Mouse (Mus musculus): ENCODE data around the gene Lrrc71. TPM values are rescaled to one million over a fixed set of nuclear protein-coding genes. Genes with fewer than 3 reads are reported as not detected.

The Lrrc71 gene
- polyA plus RNA-seq, 1 experiment from 2014 or later: 1.5 TPM

GRCm38 (mm10) chr3:87766284-87766667, 17.9 kb upstream of the Lrrc71 start:
- H3K9me3 ChIP-seq (ENCODE audit: control insufficient read depth, low read length): no peaks in the 10 kb centered on the region
- H3K9ac ChIP-seq (ENCODE audit: low read depth, low read length): no peak overlapping the region
- H3K36me3 ChIP-seq (ENCODE audit: control insufficient read depth, insufficient read depth, low read length): no peaks in the 10 kb centered on the region
- ATAC-seq (ENCODE audit: low read depth) (no peak), DNase-seq (ENCODE audit: low spot score) (no peak)
- H3K27me3 ChIP-seq (replicated peaks; ENCODE audit: control insufficient read depth, insufficient read depth, low read length): no peaks in the 10 kb centered on the region
- H3K4me3 ChIP-seq (ENCODE audit: low read depth, low read length): no peak overlapping the region
- no peak overlapping the region for H3K27ac ChIP-seq (replicated peaks; ENCODE audit: low read depth, low read length)
- WGBS: 81% methylated on average over 3 of the region's 3 CpGs
- 0 out of 2 replicates have a peak overlapping the region, but pooled peaks have one; percentile 2 for H3K4me2 ChIP-seq (ENCODE audit: low read depth, low read length)
- H3K4me1 ChIP-seq (ENCODE audit: control insufficient read depth, insufficient read depth, low read length): peaks cover 53% of the 10 kb centered on the region

DNA sequence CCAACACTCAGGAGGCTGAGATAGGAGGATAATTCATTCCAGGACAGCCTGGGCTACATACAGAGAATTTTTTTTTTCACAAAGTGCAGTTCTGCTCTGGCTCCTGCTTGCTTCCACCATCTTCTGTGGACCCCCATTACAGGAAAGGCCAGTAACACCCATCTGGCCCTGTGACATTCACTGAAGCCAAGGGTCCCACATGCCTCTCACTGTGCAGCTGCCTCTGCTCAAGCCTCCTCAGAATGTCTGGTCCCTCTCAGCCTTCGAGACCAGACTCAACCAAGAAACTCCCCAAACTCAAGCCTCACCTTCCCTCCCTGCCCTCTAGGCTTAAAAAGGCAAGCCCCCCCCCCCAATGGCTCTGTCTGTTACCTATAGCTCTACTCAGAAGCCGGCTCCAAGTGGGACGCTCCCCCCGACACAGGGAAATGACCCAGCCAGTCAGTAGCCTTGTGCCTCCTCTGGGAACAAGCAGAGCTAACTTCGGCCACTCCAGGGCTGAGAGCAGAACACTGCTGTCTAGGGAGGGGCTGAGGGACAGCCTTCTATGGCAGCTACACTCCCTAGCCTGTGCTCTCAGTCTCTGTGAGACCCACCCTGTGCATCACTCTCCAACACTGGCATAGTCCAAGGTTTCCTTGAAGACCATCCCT, 17.3 kb upstream of the Lrrc71 start:
- no peak overlapping the region for H3K4me3 ChIP-seq (ENCODE audit: low read depth, low read length)
- H3K27ac ChIP-seq (replicated peaks; ENCODE audit: low read depth, low read length): peak overlapping the region; percentile 87
- no peaks in the 10 kb centered on the region for H3K27me3 ChIP-seq (replicated peaks; ENCODE audit: control insufficient read depth, insufficient read depth, low read length)
- 0 out of 2 replicates have a peak overlapping the region, but pooled peaks have one; percentile 2 for H3K4me2 ChIP-seq (ENCODE audit: low read depth, low read length)
- ATAC-seq (ENCODE audit: low read depth) (no peak), DNase-seq (ENCODE audit: low spot score) (no peak)
- WGBS: 72% methylated on average over 5 of the region's 5 CpGs
- no peaks in the 10 kb centered on the region for H3K9me3 ChIP-seq (ENCODE audit: control insufficient read depth, low read length)
- no peaks in the 10 kb centered on the region for H3K36me3 ChIP-seq (ENCODE audit: control insufficient read depth, insufficient read depth, low read length)
- peaks cover 55% of the 10 kb centered on the region for H3K4me1 ChIP-seq (ENCODE audit: control insufficient read depth, insufficient read depth, low read length)
- H3K9ac ChIP-seq (ENCODE audit: low read depth, low read length): no peak overlapping the region

DNA sequence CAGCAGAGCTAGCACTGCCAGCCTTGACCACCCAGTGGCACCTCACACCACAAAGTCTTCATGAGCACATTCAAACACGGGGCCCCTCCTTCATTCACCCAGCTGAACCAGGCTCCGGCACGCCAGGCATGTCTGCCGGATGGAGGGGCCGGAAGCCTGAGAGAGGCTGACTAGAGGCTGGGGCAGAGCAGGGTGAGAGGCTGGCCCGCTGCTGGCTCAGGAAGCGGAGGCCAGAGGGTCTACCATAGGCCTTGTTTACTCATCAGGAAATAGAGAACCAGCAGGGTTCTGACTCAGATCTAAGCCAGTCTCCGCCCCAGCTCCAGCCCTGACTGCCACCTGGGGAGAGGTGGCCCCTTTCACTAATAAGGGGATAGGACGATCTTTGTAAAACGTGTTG, 16.7 kb upstream of the Lrrc71 start:
- Histone ChIP-seq H3K9me3 (ENCODE audit: control insufficient read depth, low read length) (no peaks in the 10 kb centered on the region), H3K4me2 (ENCODE audit: low read depth, low read length) (peak overlapping the region; percentile 41), H3K27me3 (replicated peaks; ENCODE audit: control insufficient read depth, insufficient read depth, low read length) (no peaks in the 10 kb centered on the region), H3K4me1 (ENCODE audit: control insufficient read depth, insufficient read depth, low read length) (peaks cover 55% of the 10 kb centered on the region), H3K36me3 (ENCODE audit: control insufficient read depth, insufficient read depth, low read length) (no peaks in the 10 kb centered on the region), H3K4me3 (ENCODE audit: low read depth, low read length) (no peak overlapping the region), H3K27ac (replicated peaks; ENCODE audit: low read depth, low read length) (peak overlapping the region; percentile 87), H3K9ac (ENCODE audit: low read depth, low read length) (no peak overlapping the region)
- WGBS: 18% methylated on average over 10 of the region's 10 CpGs
- no peak for DNase-seq (ENCODE audit: low spot score)
- ATAC-seq (ENCODE audit: low read depth): peak; percentile 3; the same call in 1 of the 2 replicates

DNA sequence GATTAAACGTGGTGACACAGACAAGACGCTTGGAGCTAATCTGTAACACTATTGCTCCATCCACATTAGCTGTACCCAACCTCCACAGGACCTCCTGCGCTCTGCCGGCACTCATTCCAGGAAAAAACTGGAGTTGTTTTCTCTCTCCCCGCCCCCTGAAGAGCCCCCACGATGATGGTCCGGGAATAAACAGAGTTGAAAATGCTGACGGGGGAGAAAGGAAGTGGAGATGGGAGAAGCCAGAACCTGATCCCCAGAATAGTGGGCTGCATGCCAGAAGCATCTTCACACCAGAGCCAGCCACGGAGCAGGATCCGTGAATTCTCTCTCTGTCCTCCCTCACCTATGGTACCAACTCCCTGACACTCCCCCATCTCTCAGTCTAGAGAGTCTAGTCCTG, 16.1 kb upstream of the Lrrc71 start:
- Histone ChIP-seq H3K4me3 (ENCODE audit: low read depth, low read length) (no peak overlapping the region), H3K27ac (replicated peaks; ENCODE audit: low read depth, low read length) (peak overlapping the region; percentile 87), H3K9me3 (ENCODE audit: control insufficient read depth, low read length) (no peaks in the 10 kb centered on the region), H3K36me3 (ENCODE audit: control insufficient read depth, insufficient read depth, low read length) (no peaks in the 10 kb centered on the region), H3K4me1 (ENCODE audit: control insufficient read depth, insufficient read depth, low read length) (peaks cover 55% of the 10 kb centered on the region), H3K4me2 (ENCODE audit: low read depth, low read length) (peak overlapping the region; percentile 41), H3K27me3 (replicated peaks; ENCODE audit: control insufficient read depth, insufficient read depth, low read length) (no peaks in the 10 kb centered on the region), H3K9ac (ENCODE audit: low read depth, low read length) (no peak overlapping the region)
- DNase-seq (ENCODE audit: low spot score) (peak; percentile 82), ATAC-seq (ENCODE audit: low read depth) (peak; percentile 19)
- WGBS: 18% methylated on average over 10 of the region's 10 CpGs

- H3K36me3 ChIP-seq (ENCODE audit: control insufficient read depth, insufficient read depth, low read length): no peaks in the 10 kb centered on the region
- H3K4me1 ChIP-seq (ENCODE audit: control insufficient read depth, insufficient read depth, low read length): peaks cover 55% of the 10 kb centered on the region
- peak overlapping the region; percentile 41 for H3K4me2 ChIP-seq (ENCODE audit: low read depth, low read length)
- no peaks in the 10 kb centered on the region for H3K9me3 ChIP-seq (ENCODE audit: control insufficient read depth, low read length)
- DNase-seq (ENCODE audit: low spot score) (peak; percentile 95), ATAC-seq (ENCODE audit: low read depth) (peak; percentile 78)
- 0 out of 2 replicates have a peak overlapping the region, but pooled peaks have one; percentile 20 for H3K9ac ChIP-seq (ENCODE audit: low read depth, low read length)
- H3K27me3 ChIP-seq (replicated peaks; ENCODE audit: control insufficient read depth, insufficient read depth, low read length): no peaks in the 10 kb centered on the region
- H3K27ac ChIP-seq (replicated peaks; ENCODE audit: low read depth, low read length): peak overlapping the region; percentile 87
- peak overlapping the region; percentile 4; the same call in 1 of the 2 replicates for H3K4me3 ChIP-seq (ENCODE audit: low read depth, low read length)
- WGBS: 12% methylated on average over 13 of the region's 15 CpGs
These were observed 15.4 kb upstream of the Lrrc71 start for GRCm38 (mm10) chr3:87763683-87764289.

GRCm38 (mm10) chr3:87763202-87763601, 14.8 kb upstream of the Lrrc71 start:
- no peaks in the 10 kb centered on the region for H3K27me3 ChIP-seq (replicated peaks; ENCODE audit: control insufficient read depth, insufficient read depth, low read length)
- H3K9me3 ChIP-seq (ENCODE audit: control insufficient read depth, low read length): no peaks in the 10 kb centered on the region
- peaks cover 55% of the 10 kb centered on the region for H3K4me1 ChIP-seq (ENCODE audit: control insufficient read depth, insufficient read depth, low read length)
- H3K9ac ChIP-seq (ENCODE audit: low read depth, low read length): 0 out of 2 replicates have a peak overlapping the region, but pooled peaks have one; percentile 20
- H3K36me3 ChIP-seq (ENCODE audit: control insufficient read depth, insufficient read depth, low read length): no peaks in the 10 kb centered on the region
- DNase-seq (ENCODE audit: low spot score) (no peak), ATAC-seq (ENCODE audit: low read depth) (no peak)
- WGBS: 40% methylated on average over 4 of the region's 4 CpGs
- H3K27ac ChIP-seq (replicated peaks; ENCODE audit: low read depth, low read length): peak overlapping the region; percentile 87
- H3K4me2 ChIP-seq (ENCODE audit: low read depth, low read length): peak overlapping the region; percentile 41
- no peak overlapping the region for H3K4me3 ChIP-seq (ENCODE audit: low read depth, low read length)

- 44% methylated on average over 19 of the region's 20 CpGs for WGBS
- peak overlapping the region; percentile 34; the same call in 1 of the 2 replicates for H3K9ac ChIP-seq (ENCODE audit: low read depth, low read length)
- no peak for ATAC-seq (ENCODE audit: low read depth)
These were observed 13.3 kb upstream of the Lrrc71 start for GRCm38 (mm10) chr3:87761408-87762375.

GRCm38 (mm10) chr3:87758641-87759040, 10.2 kb upstream of the Lrrc71 start:
- DNase-seq (ENCODE audit: low spot score) (no peak), ATAC-seq (ENCODE audit: low read depth) (no peak)
- WGBS: 46% methylated on average over 4 of the region's 5 CpGs
- no peak overlapping the region for H3K4me2 ChIP-seq (ENCODE audit: low read depth, low read length)
- H3K9me3 ChIP-seq (ENCODE audit: control insufficient read depth, low read length): no peaks in the 10 kb centered on the region
- H3K4me1 ChIP-seq (ENCODE audit: control insufficient read depth, insufficient read depth, low read length): peaks cover 31% of the 10 kb centered on the region
- H3K27ac ChIP-seq (replicated peaks; ENCODE audit: low read depth, low read length): no peak overlapping the region
- H3K36me3 ChIP-seq (ENCODE audit: control insufficient read depth, insufficient read depth, low read length): peaks cover 11% of the 10 kb centered on the region; the same call in 1 of the 2 replicates
- H3K9ac ChIP-seq (ENCODE audit: low read depth, low read length): no peak overlapping the region
- 0 out of 2 replicates have a peak, but pooled peaks cover 2% of the 10 kb centered on the region for H3K27me3 ChIP-seq (replicated peaks; ENCODE audit: control insufficient read depth, insufficient read depth, low read length)
- H3K4me3 ChIP-seq (ENCODE audit: low read depth, low read length): no peak overlapping the region

More at GRCm38 (mm10) chr3:87761408-87762375, 13.3 kb upstream of the Lrrc71 start:
- H3K27me3 ChIP-seq (replicated peaks; ENCODE audit: control insufficient read depth, insufficient read depth, low read length): 0 out of 2 replicates have a peak, but pooled peaks cover 2% of the 10 kb centered on the region
- H3K27ac ChIP-seq (replicated peaks; ENCODE audit: low read depth, low read length): peak overlapping the region; percentile 75
- H3K36me3 ChIP-seq (ENCODE audit: control insufficient read depth, insufficient read depth, low read length): no peaks in the 10 kb centered on the region
- no peak overlapping the region for H3K4me3 ChIP-seq (ENCODE audit: low read depth, low read length)
- no peaks in the 10 kb centered on the region for H3K9me3 ChIP-seq (ENCODE audit: control insufficient read depth, low read length)
- DNase-seq (ENCODE audit: low spot score): no peak
- peaks cover 42% of the 10 kb centered on the region for H3K4me1 ChIP-seq (ENCODE audit: control insufficient read depth, insufficient read depth, low read length)
- H3K4me2 ChIP-seq (ENCODE audit: low read depth, low read length): peak overlapping the region; percentile 18

Data from embryonic facial prominence, embryonic 14.5 days (tissue).